Mouse (Mus musculus) layer of hippocampus, postnatal 14 days (tissue): ENCODE data around the gene Ret. TPM values are rescaled to one million over a fixed set of nuclear protein-coding genes. Genes with fewer than 3 reads are reported as not detected.

Experiments
- DNase-seq, 2 experiments: peaks; one replicate each; pipeline ENCODE4 v3.0.0; 2021 to 2022; ENCODE audit warnings: low spot score in 2 of 2, mixed read lengths in 1 of 2
- total RNA-seq, 2 experiments: library from RNA; stranded (reverse); gene quantifications; 2 replicates each; pipeline ENCODE4 v1.2.3; 2021

Gene Ret
- total RNA-seq, 2 experiments from 2014 or later = 4.8 to 4.9 TPM

DNA sequence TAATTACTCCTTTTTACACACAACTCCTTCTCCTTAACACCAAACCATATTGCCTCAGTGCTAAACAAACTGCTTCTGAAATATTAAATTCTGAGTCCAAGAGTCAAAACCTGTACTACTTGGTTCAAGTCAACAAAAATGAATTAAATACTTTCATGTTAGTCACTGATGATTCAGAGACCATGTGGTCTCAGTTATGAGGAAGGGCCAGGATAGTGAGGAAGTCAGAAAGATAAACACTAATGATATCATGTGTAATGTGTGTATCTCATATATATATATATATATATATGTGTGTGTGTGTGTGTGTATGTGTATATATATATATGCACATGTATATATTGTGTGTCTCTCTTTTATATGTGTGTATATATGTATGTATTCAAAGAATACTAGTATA is 70.9 kb downstream of the Ret start:
- DNase-seq = no peak

DNA sequence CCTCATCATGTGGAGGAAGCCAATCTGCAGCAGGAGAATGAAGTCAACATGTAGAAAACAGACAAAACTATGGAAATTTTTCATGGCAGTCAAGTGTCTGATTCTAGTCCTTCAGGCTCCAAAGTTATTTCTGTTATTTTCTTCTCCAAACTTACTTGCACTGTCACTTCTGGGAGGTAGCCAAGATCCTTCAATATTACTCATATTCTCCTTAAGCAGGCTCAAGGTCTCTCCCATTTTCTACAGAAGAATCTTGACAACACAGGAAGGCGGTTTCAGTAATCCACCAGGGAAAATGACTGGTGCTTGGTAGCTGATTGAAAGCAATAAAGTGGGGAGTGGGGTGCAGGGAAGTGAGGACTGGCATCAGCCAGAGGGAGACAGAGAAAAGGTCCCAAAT is 74.8 kb downstream of the Ret start:
- DNase-seq = no peak

DNA sequence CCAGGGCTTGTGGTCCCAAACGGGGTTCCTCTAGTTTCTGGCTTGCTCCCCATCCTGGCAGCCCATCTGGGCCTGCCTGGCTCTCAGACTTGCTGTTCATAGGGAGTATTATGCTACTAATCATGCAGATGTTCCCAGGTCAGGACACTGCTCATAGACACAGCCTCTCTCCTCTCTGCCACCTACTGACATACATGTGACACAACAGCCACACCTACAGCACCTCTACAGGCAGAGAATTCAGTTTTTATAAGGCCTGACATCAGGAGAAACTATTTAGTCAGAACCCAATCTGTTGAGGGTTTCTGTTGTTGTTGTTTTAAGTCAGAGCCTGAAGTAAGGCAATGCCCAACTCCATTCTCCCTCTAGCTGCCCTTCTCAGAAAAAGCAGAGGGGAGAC is 85.7 kb downstream of the Ret start:
- no peak for DNase-seq

Other genes with a start within 250 kb of the Ret start
- gene Rasgef1a, start 186.3 kb downstream of the Ret start, total RNA-seq = 100 to 1,000 TPM; 128 to 131 TPM
- gene Csgalnact2, start 58.6 kb downstream of the Ret start, total RNA-seq = 10 to 100 TPM; 10.9 to 12.8 TPM
- gene Bms1, start 221.8 kb upstream of the Ret start, total RNA-seq = 10 to 100 TPM; 24.3 to 27.1 TPM